Mouse (Mus musculus): ENCODE measurements around the gene Stk11.
"Not testable (repeated sequence)": the region's sequence is repeated elsewhere in the genome, so short reads cannot be mapped to it uniquely, and the experiment has no call there.

- not testable (repeated sequence) for TF ChIP-seq CTCF (conservative IDR thresholded peaks at IDR 0.05; ENCODE audit: low read length); POU5F1 (IDR thresholded peaks at IDR 0.05; ENCODE audit: borderline replicate concordance, low read length); NANOG (IDR thresholded peaks at IDR 0.05; ENCODE audit: borderline replicate concordance, low read length)
Measured at GRCm38 (mm10) chr10:80166136-80166535, 50.5 kb downstream of the Stk11 start.

Measured in E14TG2a.4 (cell line).